In genomic region chr7:99876345-99876744, GRCm38 (mm10) we compare ENCODE assay signal across 8 mouse cellular contexts. TPM values are rescaled to one million over a fixed set of nuclear protein-coding genes. Genes with fewer than 3 reads are reported as not detected.
DNase-seq lines count a peak whose midpoint lies in the region; ATAC-seq and TF ChIP-seq lines count a peak whose summit lies in the region.

No protein-coding gene starts in this region.

- no peak for ATAC-seq in kidney, embryonic 14.5 days (ENCODE audit: low FRiP score, low TSS enrichment)
- peak; percentile 52; the same call in 1 of the 2 replicates for ATAC-seq in midbrain, postnatal 0 days (ENCODE audit: low FRiP score)

- H3K4me1 ChIP-seq in kidney, adult 2 months (ENCODE audit: control insufficient read depth, insufficient read depth, low read length) = no peaks in the 10 kb centered on the region
- no peaks in the 10 kb centered on the region for H3K4me1 ChIP-seq in kidney, embryonic 14.5 days (ENCODE audit: control insufficient read depth, insufficient read depth, low read length)
- H3K4me1 ChIP-seq in midbrain, postnatal 0 days (ENCODE audit: insufficient read depth, low read length) = 0 out of 2 replicates have a peak, but pooled peaks cover 4% of the 10 kb centered on the region

- no peaks in the 10 kb centered on the region for H3K27me3 ChIP-seq in kidney, adult 2 months (replicated peaks; ENCODE audit: control insufficient read depth, insufficient read depth, low read length)
- H3K27me3 ChIP-seq in kidney, embryonic 14.5 days (ENCODE audit: control insufficient read depth, insufficient read depth, low read length) = no peaks in the 10 kb centered on the region
- no peaks in the 10 kb centered on the region for H3K27me3 ChIP-seq in midbrain, postnatal 0 days (ENCODE audit: insufficient read depth, low read length)

- H3K4me2 ChIP-seq in kidney, embryonic 14.5 days (replicated peaks; ENCODE audit: low read depth, low read length) = no peak overlapping the region
- H3K4me2 ChIP-seq in midbrain, postnatal 0 days (ENCODE audit: low read depth, low read length, poor library complexity, severe bottlenecking) = no peak overlapping the region

- TF ChIP-seq CTCF in kidney, adult 2 months (conservative IDR thresholded peaks at IDR 0.05; ENCODE audit: insufficient read depth, insufficient read length, low read depth, low read length) = peak; percentile 93
- peak; percentile 95 for TF ChIP-seq CTCF in midbrain, postnatal 0 days (IDR thresholded peaks at IDR 0.05)

- intact Hi-C loops in left cerebral cortex, postnatal 14 days (cut with DNase I) = loop anchor here (1.0 to 10.0 kb wide), 3 partner anchors 64 to 382 kb away; no protein-coding TSS in a partner anchor

- no peak overlapping the region for H3K9ac ChIP-seq in kidney, embryonic 14.5 days (ENCODE audit: low read depth, low read length)
- no peak overlapping the region for H3K9ac ChIP-seq in midbrain, postnatal 0 days (replicated peaks; ENCODE audit: low read length, poor library complexity, severe bottlenecking)

- TF ChIP-seq POLR2A in kidney, adult 2 months (IDR thresholded peaks at IDR 0.05; ENCODE audit: low read depth, low read length) = no peak

- H3K4me3 ChIP-seq in kidney, adult 2 months (ENCODE audit: insufficient read depth, low read depth, low read length) = no peak overlapping the region
- no peak overlapping the region for H3K4me3 ChIP-seq in kidney, embryonic 14.5 days (ENCODE audit: low read length)
- H3K4me3 ChIP-seq in midbrain, postnatal 0 days (ENCODE audit: low read depth, low read length) = no peak overlapping the region

- WGBS in kidney, adult 2 months = 6% methylated on average over 3 of the region's 3 CpGs
- WGBS in kidney, embryonic 14.5 days = 3% methylated on average over 3 of the region's 3 CpGs
- WGBS in midbrain, postnatal 0 days = 3% methylated on average over 3 of the region's 3 CpGs

- H3K27ac ChIP-seq in kidney, adult 2 months (ENCODE audit: insufficient read depth, low read depth, low read length) = no peak overlapping the region
- no peak overlapping the region for H3K27ac ChIP-seq in kidney, embryonic 14.5 days (ENCODE audit: low read depth, low read length)
- peak overlapping the region; percentile 3; the same call in 1 of the 2 replicates for H3K27ac ChIP-seq in midbrain, postnatal 0 days (ENCODE audit: low read depth, low read length)

- peak; percentile 75 for DNase-seq in kidney, adult 2 months
- peak; percentile 86 to 92 for DNase-seq in cerebellum, postnatal 14 days
- peak; percentile 87 to 92 for DNase-seq in frontal cortex, postnatal 36 days (ENCODE audit: low spot score in 2 of 2)
- peak; percentile 67 for DNase-seq in hindlimb bud, embryonic 11.5 days (ENCODE audit: extremely low spot score, low read depth, low spot score)
- DNase-seq in left cerebral cortex, postnatal 14 days (ENCODE audit: low spot score in 2 of 2) = peak; percentile 91 to 93
- peak; percentile 93 for DNase-seq in midbrain, postnatal 0 days (ENCODE audit: low spot score)
- DNase-seq in spleen, postnatal 14 days (ENCODE audit: low spot score in 2 of 2) = peak; percentile 58 to 74

- H3K9me3 ChIP-seq in kidney, embryonic 14.5 days (ENCODE audit: control insufficient read depth, low read length) = no peaks in the 10 kb centered on the region
- H3K9me3 ChIP-seq in midbrain, postnatal 0 days (ENCODE audit: low read length) = no peaks in the 10 kb centered on the region

- H3K36me3 ChIP-seq in kidney, adult 2 months (ENCODE audit: control insufficient read depth, insufficient read depth, low read length) = no peaks in the 10 kb centered on the region
- no peaks in the 10 kb centered on the region for H3K36me3 ChIP-seq in kidney, embryonic 14.5 days (ENCODE audit: control insufficient read depth, insufficient read depth, low read length)
- no peaks in the 10 kb centered on the region for H3K36me3 ChIP-seq in midbrain, postnatal 0 days (ENCODE audit: insufficient read depth, low read length)

RNA-seq across cellular contexts. Expression of gene Spcs2, which starts 13.1 kb away (rescaled TPM):
- polyA plus RNA-seq in kidney, adult 2 months (2012; rRNA removed) = 26.8 and 39.7 TPM in 2 replicates
- 346 and 377 TPM in 2 replicates for polyA plus RNA-seq in kidney, embryonic 14.5 days (2014; fragmentation: Nextera tagmentation; extraction: Ambion mirVana)
- 10 to 100 TPM; 81.7 to 94.3 TPM for total RNA-seq in left cerebral cortex, postnatal 14 days (2021)
- total RNA-seq in midbrain, postnatal 0 days (2014; rRNA removed) = 119 and 136 TPM in 2 replicates
- polyA plus RNA-seq in midbrain, postnatal 0 days (2015; fragmentation: Nextera tagmentation; extraction: Ambion mirVana) = 251 and 264 TPM in 2 replicates

RNA-seq across cellular contexts. Expression of gene Xrra1, which starts 17.4 kb away (rescaled TPM):
- polyA plus RNA-seq in kidney, adult 2 months (2012; rRNA removed) = 0.22 and 0.24 TPM in 2 replicates
- 0.43 and 0.47 TPM in 2 replicates for polyA plus RNA-seq in kidney, embryonic 14.5 days (2014; fragmentation: Nextera tagmentation; extraction: Ambion mirVana)
- total RNA-seq in left cerebral cortex, postnatal 14 days (2021) = under 1 TPM; 0.97 TPM
- 1.6 and 2.4 TPM in 2 replicates for total RNA-seq in midbrain, postnatal 0 days (2014; rRNA removed)
- polyA plus RNA-seq in midbrain, postnatal 0 days (2015; fragmentation: Nextera tagmentation; extraction: Ambion mirVana) = 1.9 and 2.1 TPM in 2 replicates

RNA-seq across cellular contexts. Expression of gene Neu3, which starts 48.1 kb away (rescaled TPM):
- 1.9 and 2.2 TPM in 2 replicates for polyA plus RNA-seq in kidney, adult 2 months (2012; rRNA removed)
- polyA plus RNA-seq in kidney, embryonic 14.5 days (2014; fragmentation: Nextera tagmentation; extraction: Ambion mirVana) = 2.2 and 4.1 TPM in 2 replicates
- 1 to 10 TPM; 2.5 to 3.2 TPM for total RNA-seq in left cerebral cortex, postnatal 14 days (2021)
- total RNA-seq in midbrain, postnatal 0 days (2014; rRNA removed) = 1.8 and 4.3 TPM in 2 replicates
- polyA plus RNA-seq in midbrain, postnatal 0 days (2015; fragmentation: Nextera tagmentation; extraction: Ambion mirVana) = 1.8 TPM in 2 replicates
